Mouse (Mus musculus) WW6 (cell line): ENCODE measurements around the gene Srbd1.

Experiments used
- DNase-seq: peaks from one replicate; pipeline ENCODE4 v3.0.0-alpha.2; 2013; ENCODE audit warnings: low read depth, low spot score

The Srbd1 gene

GRCm38 (mm10) chr17:85985131-85985530 lies 159.8 kb downstream of the Srbd1 start:
- no peak for DNase-seq

- no peak for DNase-seq
Measured at GRCm38 (mm10) chr17:85982271-85982670, 162.7 kb downstream of the Srbd1 start.

- no peak for DNase-seq
Measured at GRCm38 (mm10) chr17:85981869-85982268, 163.1 kb downstream of the Srbd1 start.

- DNase-seq: no peak
Measured at GRCm38 (mm10) chr17:85978876-85979275, 166.1 kb downstream of the Srbd1 start.

- DNase-seq: no peak
Measured at GRCm38 (mm10) chr17:85975077-85975476, 169.9 kb downstream of the Srbd1 start.

- no peak for DNase-seq
Measured at GRCm38 (mm10) chr17:85974591-85974990, 170.4 kb downstream of the Srbd1 start.

- DNase-seq: no peak
Measured at GRCm38 (mm10) chr17:85971120-85971519, 173.9 kb downstream of the Srbd1 start.

- DNase-seq: no peak
Measured at GRCm38 (mm10) chr17:85961653-85962052, 183.3 kb downstream of the Srbd1 start.

- no peak for DNase-seq
Measured at GRCm38 (mm10) chr17:85951771-85952170, 193.2 kb downstream of the Srbd1 start.

- no peak for DNase-seq
Measured at GRCm38 (mm10) chr17:85949919-85950505, 195.0 kb downstream of the Srbd1 start.

- no peak for DNase-seq
Measured at GRCm38 (mm10) chr17:85948911-85949909, 195.8 kb downstream of the Srbd1 start.

- no peak for DNase-seq
Measured at GRCm38 (mm10) chr17:85944726-85945125, 200.2 kb downstream of the Srbd1 start.

- DNase-seq: no peak
Measured at GRCm38 (mm10) chr17:85943994-85944640, 200.9 kb downstream of the Srbd1 start.

GRCm38 (mm10) chr17:85943551-85943981 lies 201.4 kb downstream of the Srbd1 start:
- no peak for DNase-seq

GRCm38 (mm10) chr17:85943071-85943470 lies 201.9 kb downstream of the Srbd1 start:
- no peak for DNase-seq

GRCm38 (mm10) chr17:85942123-85942522 lies 202.9 kb downstream of the Srbd1 start:
- DNase-seq: no peak

- no peak for DNase-seq
Measured at GRCm38 (mm10) chr17:85941141-85941738, 203.7 kb downstream of the Srbd1 start.

- no peak for DNase-seq
Measured at GRCm38 (mm10) chr17:85937131-85937530, 207.8 kb downstream of the Srbd1 start.

GRCm38 (mm10) chr17:85935268-85935667 lies 209.7 kb downstream of the Srbd1 start:
- DNase-seq: no peak
